Mouse (Mus musculus) brain, embryonic 14.5 days (tissue): ENCODE measurements around the gene Cd177.

ENCODE experiments used
- CTCF ChIP-seq: fragments of 200-500 bp; IDR thresholded peaks from 2 replicates; pipeline ENCODE4 v1.5.1; 2012; ENCODE audit warnings: inconsistent platforms, mild to moderate bottlenecking, moderate library complexity, borderline replicate concordance; ENCODE audit not compliant: insufficient read depth, insufficient read length; ENCODE audit errors: extremely low read depth
- POLR2A ChIP-seq: fragments of 200-500 bp; IDR thresholded peaks from 2 replicates; pipeline ENCODE4 v1.6.1; 2012; ENCODE audit warnings: mild to moderate bottlenecking, inconsistent platforms, borderline replicate concordance; ENCODE audit not compliant: poor library complexity, insufficient read depth, insufficient read length, severe bottlenecking; ENCODE audit errors: extremely low read depth

- TF ChIP-seq POLR2A (no peak), CTCF (no peak)
Observed at GRCm38 (mm10) chr7:24776145-24776544, 16.0 kb upstream of the Cd177 start.
